Mouse (Mus musculus) gastrocnemius, postnatal 36 days (tissue): ENCODE results near the gene Cenpm. TPM values are rescaled to one million over a fixed set of nuclear protein-coding genes. Genes with fewer than 3 reads are reported as not detected.
A peak's percentile ranks its signal among the peaks of the same experiment; 100 is the strongest.

Experiments
- DNase-seq, 2 experiments: peaks; one replicate each; pipeline ENCODE4 v3.0.0; 2022
- intact Hi-C: fragments of 180-260 bp; cut with DNase I; formaldehyde crosslinking; loops from one replicate; pipeline ENCODE4 v1.15.1; 2025
- total RNA-seq, 2 experiments: library from RNA; stranded (reverse); gene quantifications; 2 replicates each; pipeline ENCODE4 v1.2.3; 2021

The Cenpm gene
- total RNA-seq, 2 experiments from 2014 or later = 0.46 to 0.79 TPM

DNA sequence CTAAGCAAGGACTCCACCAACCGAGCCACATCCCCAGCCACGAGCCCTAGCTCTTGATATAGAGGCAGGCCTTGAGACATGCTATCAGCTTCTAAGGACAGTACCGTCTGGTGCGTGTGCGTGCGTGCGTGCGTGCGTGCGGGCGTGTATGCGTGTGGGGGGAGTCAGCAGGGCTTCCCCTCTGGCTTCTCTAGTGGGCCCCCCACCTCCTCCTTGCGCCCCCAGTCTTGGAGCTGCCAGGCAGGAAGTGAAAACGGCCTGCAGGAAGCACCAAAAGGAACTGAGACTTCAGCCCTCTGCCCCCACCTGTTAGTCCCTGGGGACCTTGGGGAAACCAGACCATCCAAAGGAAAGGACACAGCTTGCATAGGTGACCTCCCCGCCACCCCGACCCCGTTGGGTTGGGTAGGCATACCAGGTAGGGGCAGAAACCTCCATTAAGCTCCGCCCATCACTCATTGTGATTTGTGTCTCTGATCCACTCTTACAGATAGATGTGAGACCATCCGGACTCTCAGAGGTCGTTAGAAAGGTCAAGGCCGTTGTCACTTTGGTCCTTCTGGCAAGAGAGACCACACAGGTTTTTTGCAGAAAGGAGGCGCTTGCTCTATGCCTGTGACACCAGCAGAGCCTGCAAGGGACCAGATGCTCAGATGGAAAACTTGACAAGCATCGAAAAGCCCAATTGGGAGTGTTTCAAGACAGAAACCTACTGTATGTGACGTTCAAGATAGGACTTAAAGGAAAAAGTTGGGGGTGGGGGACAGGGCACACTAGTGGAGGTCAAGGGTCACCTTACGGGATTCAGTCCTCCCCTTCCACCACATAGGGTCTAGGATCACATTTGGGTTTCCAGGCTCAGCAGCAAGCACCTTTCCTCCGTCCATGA is 25.5 kb downstream of the Cenpm start:
- intact Hi-C loops = no loop called here
- no peak for DNase-seq

DNA sequence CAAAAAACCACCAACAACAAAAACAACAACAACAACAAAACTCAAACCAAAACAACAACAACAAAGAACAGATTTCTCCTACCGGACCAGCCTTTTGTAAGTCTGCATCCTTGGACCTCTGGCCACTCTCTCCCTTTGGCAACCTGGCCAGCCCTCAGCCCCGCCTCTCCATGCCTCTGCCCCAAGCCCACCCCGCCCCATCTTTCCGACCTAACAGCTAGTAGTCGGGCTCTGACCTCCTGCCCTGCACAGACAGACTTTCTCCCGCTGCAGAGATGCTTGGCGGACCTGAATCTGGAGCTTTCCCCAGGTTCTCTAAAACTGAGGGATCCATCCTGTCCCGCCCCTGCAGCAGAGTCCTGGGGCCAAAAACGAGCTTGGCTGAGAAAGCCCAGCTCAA is 26.6 kb downstream of the Cenpm start:
- intact Hi-C loops = no loop called here
- no peak for DNase-seq

DNA sequence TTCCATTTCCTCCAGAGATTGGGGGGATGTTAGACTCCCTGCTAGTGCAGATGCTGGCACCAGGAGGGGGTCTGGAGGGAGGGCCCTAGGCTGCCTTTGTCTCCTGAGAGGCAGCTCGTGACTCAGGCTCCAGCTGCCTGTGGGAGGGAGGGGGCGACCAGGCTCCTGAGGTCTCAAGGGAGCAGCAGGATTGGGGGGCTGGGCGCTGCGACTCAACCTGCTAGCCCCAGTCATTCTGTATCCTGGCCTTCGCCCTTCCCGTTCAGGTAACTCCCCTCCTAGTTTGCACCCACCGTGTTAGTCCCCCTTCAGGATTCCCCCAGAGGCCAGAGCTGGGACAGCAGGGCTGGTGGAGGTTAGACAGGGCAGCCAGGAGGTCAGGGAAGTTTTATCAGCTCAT is 27.5 kb downstream of the Cenpm start:
- intact Hi-C loops = no loop called here
- no peak for DNase-seq

DNA sequence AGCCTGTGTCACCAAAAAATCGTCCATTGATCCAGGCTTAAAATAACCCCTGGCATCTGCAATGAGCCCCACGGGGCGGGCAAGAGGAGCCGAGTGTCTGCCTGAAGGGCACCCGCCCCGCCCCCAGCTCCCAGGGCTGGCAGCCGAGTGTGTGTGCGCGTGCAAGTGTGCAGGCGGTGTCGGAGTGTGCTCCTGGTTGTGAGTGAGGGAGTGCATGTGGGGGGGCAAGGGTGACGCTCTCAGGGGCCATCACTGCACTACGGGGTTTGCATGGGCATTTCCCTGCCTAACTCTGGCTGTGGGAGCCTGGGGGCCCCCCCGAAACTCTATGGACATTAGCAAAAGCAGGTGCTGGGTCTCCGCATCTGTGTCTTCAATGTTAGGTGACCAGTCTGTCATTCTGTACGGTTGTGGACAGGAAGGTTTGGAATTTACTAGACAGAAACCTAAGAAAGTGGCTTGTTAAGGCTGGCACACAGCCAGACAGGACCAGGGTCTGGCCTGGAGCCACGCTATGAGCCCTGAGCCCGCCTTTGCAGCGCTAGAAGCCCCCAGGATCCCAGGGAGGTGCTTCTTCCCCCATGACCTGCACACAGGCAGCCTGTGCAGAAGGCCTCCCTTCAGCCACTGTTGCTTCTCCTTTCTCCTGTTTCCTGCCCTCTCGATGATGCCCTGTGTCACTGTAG is 28.3 kb downstream of the Cenpm start:
- DNase-seq = no peak
- intact Hi-C loops = no loop called here

DNA sequence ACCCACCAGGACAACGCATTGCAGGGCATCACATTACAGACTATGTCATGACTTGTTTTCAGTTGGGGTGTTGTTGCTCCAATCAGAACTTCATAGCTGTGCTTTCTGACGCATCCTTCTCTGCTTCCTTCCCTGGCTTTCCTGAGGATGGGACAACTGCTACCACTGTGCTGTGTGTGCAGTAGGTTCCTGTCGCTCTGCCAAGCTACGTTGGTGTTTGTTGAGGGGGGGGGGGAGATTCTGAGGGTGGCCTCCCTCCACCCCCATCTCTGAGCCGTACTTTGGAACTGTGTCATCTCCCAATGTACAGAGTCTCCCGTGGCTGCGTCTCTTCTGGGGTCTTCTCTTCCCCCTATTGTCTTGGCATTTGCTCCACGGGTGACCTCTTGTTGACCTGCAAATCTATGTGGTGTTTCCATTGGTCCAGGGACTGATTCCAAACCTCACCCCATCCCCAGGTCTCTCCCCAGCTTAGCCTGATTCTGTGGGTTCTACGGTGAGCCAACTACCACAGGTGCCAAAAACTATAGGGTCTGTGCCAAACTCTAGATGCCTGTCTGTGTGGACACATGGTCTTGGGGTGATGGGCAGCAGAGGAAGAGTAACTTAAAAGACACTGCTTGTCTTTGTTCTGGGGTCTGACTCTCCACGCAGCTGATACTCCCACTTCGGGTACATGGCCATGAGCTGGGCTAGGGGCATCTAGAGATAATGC is 29.1 kb downstream of the Cenpm start:
- intact Hi-C loops = no loop called here
- DNase-seq = no peak

DNA sequence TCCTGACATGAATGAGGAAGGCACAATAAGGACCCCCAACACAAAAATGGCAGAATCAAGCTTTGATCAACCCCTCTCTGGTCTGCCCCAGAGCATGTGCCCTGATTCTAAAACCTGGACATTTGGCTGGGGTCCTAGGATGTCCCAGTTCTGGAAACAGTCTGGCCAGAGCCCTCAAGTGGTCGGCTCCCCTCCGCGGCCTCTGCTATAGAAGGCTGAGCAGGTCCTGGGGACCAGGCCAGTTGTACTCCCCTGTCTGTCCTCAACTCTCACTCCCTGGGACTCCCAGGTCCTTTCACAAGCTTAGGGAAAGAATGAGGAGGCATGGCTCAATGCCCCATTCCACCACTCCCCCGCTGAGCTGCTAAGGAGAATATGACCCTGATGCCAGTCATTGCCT is 31.3 kb downstream of the Cenpm start:
- DNase-seq = no peak
- intact Hi-C loops = no loop called here

DNA sequence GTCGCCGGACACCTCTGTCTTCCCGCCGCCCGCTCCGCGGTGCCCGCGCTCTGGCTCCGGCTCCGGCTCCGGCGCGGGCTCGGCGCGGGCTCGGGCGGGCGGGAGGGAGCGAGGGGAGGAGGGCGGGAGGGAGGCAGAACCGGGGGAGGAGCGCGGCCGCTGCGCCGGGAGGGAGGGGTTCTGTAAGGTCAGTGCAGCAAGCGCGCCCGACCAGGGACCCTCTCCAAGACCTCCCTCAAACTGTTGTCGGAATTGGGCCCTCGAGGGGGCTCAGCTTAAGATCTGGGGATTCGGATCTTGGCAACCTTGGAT is 31.8 kb downstream of the Cenpm start, which contains the start of gene Shisa8:
Gene Shisa8, minus strand, starts transcription at position 64 of the 312 bp plus-strand sequence.
- no peak for DNase-seq
- intact Hi-C loops = no loop called here

DNA sequence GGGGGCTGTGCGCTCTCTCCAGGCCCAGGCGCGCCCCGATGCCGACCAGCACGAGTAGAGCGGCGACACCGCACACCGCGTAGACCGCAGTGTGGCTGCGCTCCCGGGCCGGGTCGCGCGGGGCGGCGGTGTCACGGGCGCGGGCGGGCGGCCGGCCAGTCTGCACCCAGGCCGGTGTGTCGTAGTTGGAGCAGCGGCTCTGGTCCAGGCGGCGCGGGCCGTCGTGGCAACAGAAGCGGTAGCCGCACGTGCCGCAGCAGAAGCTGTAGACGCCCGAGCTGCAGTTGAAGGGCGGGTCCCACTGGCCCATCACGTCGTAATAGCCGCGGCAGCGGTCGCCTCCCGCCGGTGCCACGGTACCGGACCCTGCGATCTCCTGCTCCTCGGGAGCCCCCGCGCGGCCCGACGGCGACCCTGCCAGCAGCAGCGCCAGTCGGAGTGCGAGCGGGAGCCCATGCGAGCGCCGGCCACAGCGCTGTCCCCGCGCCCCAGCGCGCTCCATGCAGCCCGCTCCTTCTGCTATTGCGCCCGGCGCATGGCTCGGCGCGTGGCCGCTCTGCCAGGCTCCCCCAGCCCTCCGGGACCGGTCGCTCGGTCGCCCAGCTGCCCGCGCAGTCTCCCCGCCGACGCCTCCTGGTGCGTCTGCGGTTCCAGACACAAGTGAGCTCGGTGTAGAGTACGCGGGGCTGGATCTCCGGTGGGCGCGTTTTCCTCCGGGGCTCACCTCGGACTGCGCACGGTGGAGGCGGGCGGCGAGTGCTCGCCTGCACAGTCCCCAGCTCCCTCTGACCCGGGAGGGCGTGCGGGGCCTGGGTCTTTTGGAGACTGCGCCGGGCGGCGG is 32.4 kb downstream of the Cenpm start:
- no peak for DNase-seq
- intact Hi-C loops = no loop called here

DNA sequence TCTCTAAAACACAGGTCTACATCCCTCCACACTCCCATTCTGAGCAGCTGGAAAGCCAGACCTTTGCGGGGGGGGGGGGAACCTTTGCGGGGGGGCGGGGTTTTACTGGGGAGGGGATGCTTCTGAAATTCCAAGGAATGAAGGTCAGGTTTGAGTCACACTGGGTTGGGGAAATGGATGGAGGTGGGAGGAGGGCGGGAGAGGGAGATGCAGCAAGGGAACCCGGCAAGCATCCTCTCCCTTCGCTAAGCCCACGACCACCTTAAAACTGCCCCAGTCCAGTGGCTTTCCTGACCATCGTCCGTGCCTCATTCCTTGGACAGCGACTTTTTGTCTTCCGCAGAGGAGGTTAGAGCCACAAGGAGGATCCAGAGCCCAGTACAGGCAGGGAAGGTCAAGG is 33.3 kb downstream of the Cenpm start:
- DNase-seq = no peak
- intact Hi-C loops = no loop called here

DNA sequence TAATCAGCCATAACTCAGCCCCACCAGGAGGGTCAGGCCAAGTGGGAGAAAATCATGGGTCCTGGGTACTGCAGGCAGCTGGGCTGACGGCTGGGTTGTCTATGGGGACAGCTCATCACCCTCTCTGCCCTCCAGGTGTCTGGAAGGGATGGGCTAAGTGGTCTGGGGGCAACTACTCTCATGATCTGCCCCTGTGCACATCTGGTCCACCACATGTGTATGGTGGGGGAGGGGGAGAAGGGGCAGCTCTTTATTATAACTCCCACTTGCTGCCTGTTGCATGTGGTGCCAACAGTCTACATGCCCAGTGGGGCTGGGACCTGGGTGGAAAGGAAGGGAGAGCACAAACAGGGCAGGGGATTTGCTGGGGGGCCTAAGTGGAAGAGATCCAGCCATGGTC is 33.7 kb downstream of the Cenpm start:
- intact Hi-C loops = no loop called here
- no peak for DNase-seq

DNA sequence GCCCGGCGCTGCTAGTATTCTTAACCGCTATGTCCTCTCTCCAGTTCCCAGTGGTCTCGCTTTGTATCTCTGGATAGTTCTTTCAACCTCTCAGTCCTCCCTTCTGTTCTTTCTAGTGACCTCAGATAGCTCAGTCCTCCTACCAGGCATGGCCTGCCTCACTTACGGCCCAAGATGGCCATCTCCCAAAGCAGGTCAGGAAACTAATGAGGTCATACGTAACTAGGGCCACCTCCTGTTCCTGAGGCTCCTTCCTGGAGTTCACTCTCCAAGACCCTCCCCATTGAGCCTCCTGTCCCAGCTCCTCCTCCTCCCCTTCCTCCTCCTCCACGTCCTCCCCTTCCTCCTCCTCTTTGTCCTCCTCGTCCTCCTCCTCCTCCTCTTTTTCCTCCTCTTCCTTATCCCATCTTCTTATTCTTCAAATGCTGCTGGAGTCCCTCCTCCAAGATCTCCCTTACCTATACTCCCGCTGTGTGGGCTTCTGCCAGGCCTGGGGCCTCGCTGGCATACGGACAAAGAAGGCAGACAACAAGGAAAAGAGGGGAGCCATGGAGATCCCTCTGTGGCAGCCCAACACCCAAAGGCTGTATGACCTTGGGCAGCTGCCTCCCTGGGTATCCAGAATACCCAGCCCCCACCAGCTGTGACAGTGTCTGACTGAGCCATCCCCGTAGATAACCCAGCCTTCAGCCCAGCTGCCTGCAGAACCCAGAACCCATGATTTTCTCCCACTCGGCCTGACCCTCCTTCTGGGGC is 35.1 kb downstream of the Cenpm start:
- intact Hi-C loops = no loop called here
- DNase-seq = no peak

DNA sequence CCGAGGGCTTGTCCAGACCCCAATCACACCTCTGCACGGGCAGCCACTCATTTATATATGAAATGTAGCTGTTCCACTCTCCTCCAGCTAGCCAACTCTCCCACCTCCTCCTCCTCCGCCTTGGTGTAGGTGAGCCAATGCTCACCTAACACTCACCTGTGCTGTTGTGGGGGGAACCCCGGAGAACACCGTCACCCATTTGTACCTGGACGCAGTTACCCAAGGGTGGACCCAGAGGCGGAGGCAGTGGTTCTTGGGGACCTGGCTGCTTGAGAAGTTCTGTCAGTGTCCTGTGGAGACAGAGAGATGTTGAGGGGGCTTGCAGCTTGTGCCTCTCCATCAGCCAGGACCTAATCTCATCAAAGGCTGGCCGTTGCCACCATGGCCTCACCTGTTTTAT is 36.2 kb downstream of the Cenpm start:
- intact Hi-C loops = no loop called here
- DNase-seq = no peak

DNA sequence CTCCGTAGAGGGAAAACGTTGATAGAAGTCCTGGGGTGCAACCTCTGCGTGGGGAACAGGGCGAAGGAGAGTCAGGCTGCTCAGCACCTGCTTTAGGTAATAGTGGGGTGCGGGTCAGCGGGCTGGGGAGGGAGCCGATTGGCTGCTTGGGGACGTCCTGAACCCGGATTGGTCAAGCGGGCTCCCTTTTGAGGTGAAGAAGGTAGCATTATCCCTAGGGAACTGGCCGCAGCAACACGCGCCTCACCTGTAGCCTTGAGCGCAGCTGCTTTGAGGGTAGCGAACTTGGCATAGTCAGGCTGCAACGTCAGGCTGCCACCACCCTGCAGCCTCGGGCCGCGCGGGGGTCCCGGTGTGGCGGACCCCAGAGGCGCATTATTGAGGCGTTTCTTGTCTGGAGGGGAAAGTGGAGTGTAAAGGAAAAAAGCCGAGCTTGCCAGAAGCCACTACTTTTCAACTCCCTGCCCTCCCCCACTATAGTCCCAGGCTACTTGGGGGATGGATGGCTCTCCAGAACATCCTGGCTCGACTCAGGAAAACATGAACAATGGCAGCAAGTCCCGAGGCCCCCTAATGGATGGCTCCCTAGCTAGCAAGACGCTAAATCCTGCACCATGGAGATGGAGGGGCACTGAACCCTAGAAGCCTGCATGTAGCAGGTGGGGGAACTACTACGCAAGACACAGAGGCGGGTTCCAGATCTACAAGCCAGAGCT is 36.9 kb downstream of the Cenpm start:
- DNase-seq = no peak
- intact Hi-C loops = no loop called here

DNA sequence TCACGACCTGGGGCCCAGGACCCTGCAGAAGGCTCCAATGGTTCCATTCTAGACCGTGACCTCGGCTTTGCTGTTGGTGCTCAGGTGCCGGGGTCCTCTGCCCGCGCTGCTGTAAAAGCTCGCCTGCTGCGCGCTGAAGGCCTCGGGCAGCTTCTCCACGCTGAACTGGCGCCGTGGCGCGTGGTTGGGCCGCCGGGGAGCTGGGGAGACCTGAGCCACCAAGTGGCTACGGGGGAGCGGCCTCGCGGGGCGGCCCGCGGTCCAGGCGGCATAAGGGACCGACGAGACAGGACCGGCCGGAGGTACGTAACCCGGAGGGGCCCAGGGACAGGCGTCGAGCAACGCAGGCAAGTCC is 37.5 kb downstream of the Cenpm start:
- intact Hi-C loops = no loop called here
- DNase-seq = no peak

DNA sequence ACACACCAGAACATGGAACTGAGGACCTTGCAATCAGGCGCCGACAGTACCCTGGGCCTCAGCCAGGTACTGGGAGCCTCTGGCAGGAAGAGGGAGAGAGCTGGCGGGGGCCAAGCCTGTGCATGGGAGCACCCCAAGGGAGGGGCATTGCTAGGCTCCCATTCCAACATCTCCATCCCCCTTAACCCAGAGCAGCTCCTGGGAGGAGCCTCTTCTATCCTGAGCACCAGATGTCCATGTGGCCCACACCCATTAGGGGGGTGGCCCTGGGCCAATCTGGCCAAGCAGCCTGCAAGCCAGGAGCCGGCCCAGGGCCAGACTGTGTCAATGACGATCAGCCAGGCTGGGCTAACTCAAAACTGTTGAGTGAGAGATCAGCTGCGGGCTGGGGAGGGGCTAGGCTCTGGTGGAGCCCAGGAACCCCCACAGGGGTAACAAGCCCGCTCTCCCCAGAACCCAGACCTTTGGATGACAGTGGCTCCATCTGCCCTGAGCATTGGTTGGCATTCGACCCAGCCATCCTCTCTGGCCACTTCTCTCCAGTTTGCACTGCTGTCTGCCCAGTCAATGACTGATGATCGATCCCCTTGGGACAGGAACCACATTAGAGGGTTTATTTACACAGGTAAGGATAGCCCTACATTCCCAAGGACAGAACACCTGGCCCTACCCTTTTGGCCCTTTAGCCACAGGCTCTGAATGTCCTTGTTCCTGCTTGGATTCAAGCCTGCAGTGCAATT is 38.0 kb downstream of the Cenpm start:
- DNase-seq = peak; percentile 70 to 82
- intact Hi-C loops = no loop called here

DNA sequence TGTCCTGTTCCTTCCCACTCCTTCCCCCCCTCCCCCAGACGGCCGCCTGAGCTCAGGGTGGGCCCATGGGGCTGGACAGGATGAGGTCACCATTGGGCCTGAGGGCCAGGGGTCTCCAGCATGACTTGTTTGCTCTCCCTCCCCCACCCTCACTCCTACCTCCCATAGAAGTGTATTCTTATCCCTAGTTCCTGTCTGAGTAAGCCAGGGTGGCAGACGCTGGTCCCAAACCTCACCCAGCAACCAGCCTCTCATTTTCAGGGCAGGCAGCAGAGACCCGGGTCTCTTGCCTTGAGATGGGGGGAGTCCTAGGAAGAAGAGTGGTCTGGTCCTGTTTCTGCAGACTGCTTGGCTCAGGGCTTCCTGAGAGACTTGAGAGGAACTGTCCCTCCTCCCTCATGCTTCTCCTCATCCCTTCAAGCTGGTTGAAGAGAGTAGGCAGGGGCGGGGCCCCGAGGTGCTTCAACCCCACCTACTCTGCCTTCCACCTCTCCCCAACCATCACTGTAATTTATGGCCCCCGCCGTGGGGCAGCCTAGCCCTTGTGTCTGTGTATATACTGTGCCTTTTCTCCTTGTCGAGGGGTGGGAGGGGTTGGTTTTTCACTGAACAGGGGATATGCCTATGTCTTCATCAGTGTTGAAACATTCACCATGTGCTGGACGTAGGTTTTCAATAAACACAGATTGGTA is 39.7 kb downstream of the Cenpm start:
- DNase-seq = no peak
- intact Hi-C loops = no loop called here

DNA sequence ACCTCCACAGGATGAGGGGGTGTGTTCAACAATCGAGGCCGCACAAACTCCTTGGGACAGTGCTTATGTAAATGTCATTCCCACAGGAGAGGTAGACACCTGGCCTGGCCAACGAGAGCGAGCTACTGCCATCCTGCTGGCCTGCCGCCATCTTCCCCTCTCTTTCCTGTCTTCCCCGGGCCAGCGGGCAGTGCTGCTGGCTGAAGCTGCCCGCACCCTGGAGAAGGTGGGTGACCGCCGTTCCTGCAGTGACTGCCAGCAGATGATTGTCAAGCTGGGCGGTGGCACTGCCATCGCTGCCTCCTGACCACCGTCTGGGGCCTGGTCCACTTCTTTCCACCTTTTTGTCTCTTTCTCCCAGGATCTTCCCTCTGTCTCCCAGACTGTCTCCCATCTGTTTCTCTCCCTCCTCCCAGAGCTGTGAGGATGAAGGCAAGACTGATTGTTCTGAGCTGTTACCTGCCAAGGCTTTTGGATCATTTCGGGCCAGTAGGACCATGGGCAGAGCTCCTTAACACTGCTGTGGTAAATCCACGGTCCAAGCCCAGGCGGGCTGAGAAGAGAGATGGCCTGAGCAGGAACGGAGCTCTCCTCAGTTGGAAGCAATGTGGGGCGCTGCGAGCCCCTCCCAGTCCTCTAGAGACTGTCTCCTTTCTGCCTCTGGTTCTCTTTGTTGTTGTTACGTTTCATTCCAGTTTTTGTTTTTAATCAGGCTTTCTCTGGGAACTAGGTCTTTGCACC is 40.8 kb downstream of the Cenpm start:
- no peak for DNase-seq
- intact Hi-C loops = no loop called here
